Mouse (Mus musculus): ENCODE data around the gene Eps15l1.

DNA sequence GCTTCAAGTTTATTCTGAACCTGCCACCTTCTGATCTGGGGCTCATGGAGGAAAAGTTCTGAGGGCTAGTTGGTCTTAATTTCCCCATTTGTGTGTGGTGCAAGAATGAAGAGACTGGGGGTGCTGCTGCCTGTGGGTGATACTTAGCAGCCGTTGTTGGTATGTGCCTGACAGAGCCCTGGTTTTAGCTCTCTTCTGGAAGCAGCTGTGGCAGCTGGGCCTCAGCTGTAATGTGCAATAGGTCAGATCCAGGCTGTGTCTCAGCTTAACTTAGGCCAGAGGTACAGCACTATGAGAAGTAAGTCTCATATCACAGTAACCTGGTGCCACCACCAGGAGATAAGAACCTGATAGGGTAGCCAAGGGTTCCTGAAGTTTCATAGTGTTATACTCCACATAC is 73.7 kb downstream of the Eps15l1 start:
- no peak for TF ChIP-seq CTCF (IDR thresholded peaks at IDR 0.05; ENCODE audit: low read depth)
- TF ChIP-seq EP300 (IDR thresholded peaks at IDR 0.05; ENCODE audit: low read depth) = no peak

Data from liver, embryonic 14.5 days (tissue).